Mouse (Mus musculus) olfactory bulb, adult 2 months (tissue): ENCODE data around the gene Dars.

Experiments
- CTCF ChIP-seq: fragments of 200-500 bp; IDR thresholded peaks from 2 replicates; pipeline ENCODE4 v1.5.1; 2012; ENCODE audit warnings: low read depth, mild to moderate bottlenecking, low read length, moderate library complexity; ENCODE audit not compliant: insufficient read depth
- POLR2A ChIP-seq: fragments of 200-500 bp; IDR thresholded peaks from 2 replicates; pipeline ENCODE4 v1.6.1; 2012; ENCODE audit warnings: mild to moderate bottlenecking, low read depth, low read length, moderate library complexity; ENCODE audit not compliant: insufficient read depth

DNA sequence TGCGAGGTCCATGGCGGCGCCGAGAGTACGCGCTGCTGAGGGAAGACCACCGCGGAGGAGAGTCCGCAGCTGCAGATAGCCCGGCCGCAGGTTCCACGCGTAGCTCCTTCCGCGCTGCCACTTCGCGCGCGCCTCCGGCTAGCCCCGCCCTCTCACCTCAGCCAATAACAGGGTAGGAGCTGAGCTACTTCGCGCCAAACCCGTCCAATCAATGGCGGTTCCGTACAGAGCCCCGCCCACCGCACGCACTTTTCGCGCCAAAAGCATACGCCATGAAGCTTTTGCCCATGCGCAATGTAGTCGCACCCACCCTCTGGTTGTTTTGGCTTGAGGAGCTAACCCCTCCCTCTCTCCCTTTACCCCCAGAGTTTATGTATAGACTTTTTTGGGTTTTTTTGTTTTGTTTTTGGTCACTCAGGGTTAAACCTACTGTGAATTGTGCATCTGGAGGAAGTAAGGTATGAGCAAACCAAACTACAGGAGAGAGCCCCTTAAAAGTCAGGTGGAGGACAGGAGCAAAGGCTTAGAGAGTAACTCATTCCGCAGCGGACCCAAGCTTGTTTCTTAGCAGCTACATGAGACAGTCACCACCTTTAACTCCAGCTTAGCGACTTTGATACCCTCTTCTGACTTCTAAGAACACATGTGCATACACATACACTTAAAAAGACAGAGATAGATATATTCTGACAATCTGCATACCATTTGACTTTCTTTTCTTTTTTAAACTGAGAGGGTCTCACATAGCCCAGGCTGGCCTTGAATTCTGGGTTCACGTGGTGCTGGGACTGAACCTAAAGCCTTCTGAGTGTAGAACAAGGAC is 57.4 kb downstream of the Dars start, which contains the start of gene Mcm6:
- TF ChIP-seq POLR2A = no peak
- TF ChIP-seq CTCF = no peak
